Mouse (Mus musculus) layer of hippocampus, adult 2 months (tissue): ENCODE measurements at regions not wholly inside any gene's neighbourhood (a gene's known extent, or its start where the extent isn't known, plus 50 kb on each side); places are given as distances from the start of the nearest gene placed in this dataset.
"Not testable (repeated sequence)": the region's sequence is repeated elsewhere in the genome, so short reads cannot be mapped to it uniquely, and the experiment has no call there.

ENCODE experiments used
- DNase-seq, 2 experiments: peaks; one replicate each; pipeline ENCODE4 v3.0.0; 2022; ENCODE audit warnings: low spot score in 2 of 2
- H3K27ac ChIP-seq: fragments of 200-600 bp; 2 replicates; pipeline ENCODE4 v1.8.1; 2022
- H3K4me3 ChIP-seq: fragments of 200-600 bp; 2 replicates; pipeline ENCODE4 v1.8.1; 2022; ENCODE audit warnings: mild to moderate bottlenecking
- CTCF ChIP-seq: fragments of 200-600 bp; conservative IDR thresholded peaks from 2 replicates; pipeline ENCODE4 v1.8.1; 2022; ENCODE audit warnings: antibody characterized with exemption, mild to moderate bottlenecking, moderate library complexity

- H3K27ac ChIP-seq = no peak overlapping the region
- DNase-seq = no peak
- no peak for TF ChIP-seq CTCF
- no peak overlapping the region for H3K4me3 ChIP-seq
These were observed 124.1 kb upstream of the Gm5150 start for GRCm38 (mm10) chr3:16130385-16130784.

- DNase-seq, H3K4me3 ChIP-seq, H3K27ac ChIP-seq: not testable (repeated sequence)
These were observed 119.2 kb upstream of the Gm5150 start for GRCm38 (mm10) chr3:16125346-16125915.

- Histone ChIP-seq H3K27ac (no peak overlapping the region), H3K4me3 (no peak overlapping the region)
- no peak for TF ChIP-seq CTCF
- DNase-seq = no peak
These were observed 109.7 kb upstream of the Gm5150 start for GRCm38 (mm10) chr3:16115944-16116343.

DNA sequence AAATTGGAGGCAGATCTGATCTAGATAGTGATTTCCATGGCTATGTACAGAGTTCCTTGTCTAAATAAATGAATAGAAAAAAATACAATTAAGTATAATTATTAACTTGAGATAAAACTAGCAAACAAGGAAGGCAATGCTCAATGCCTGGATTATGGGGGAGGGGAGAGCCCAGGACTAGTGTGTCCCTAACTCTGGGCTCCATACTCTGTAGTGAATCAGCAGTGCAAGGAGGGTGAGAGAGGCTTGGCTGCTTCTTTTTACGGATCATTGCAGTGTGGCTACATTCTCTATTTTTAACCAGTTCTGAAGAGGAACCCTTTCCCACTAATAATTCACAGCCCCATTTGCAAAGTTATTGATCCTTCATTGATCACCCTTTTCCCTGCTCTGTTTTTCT lies 101.3 kb upstream of the Gm5150 start:
- TF ChIP-seq CTCF = no peak
- H3K4me3 ChIP-seq = no peak overlapping the region
- H3K27ac ChIP-seq = no peak overlapping the region
- DNase-seq = no peak

- Histone ChIP-seq H3K27ac (no peak overlapping the region), H3K4me3 (no peak overlapping the region)
- no peak for DNase-seq
- TF ChIP-seq CTCF = peak; percentile 24; the same call in 1 of the 2 replicates
These were observed 98.8 kb upstream of the Gm5150 start for GRCm38 (mm10) chr3:16105080-16105479.

DNA sequence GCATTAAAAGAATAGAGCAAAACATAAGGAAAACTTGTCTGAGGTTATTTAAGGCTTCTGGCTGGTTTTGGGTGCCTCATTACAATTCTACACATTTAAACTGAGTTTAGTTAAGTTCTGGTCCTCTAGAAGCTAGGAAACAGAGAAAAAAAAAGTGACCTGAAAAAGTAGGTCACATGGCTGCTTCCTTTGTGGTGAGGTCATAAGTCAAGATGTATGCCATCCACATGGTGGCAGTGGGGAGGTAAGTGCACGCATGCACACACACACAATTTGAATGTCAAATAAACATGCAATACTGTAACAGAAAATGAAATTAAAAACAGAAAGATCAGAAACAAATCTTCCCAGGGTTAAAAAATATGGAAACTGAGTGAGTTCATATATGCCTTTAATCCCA lies 96.9 kb upstream of the Gm5150 start:
- DNase-seq = no peak
- no peak for TF ChIP-seq CTCF
- H3K4me3 ChIP-seq = no peak overlapping the region

GRCm38 (mm10) chr3:16086550-16086949 lies 80.3 kb upstream of the Gm5150 start:
- TF ChIP-seq CTCF = peak; percentile 58
- no peak for DNase-seq
- Histone ChIP-seq H3K4me3 (no peak overlapping the region), H3K27ac (no peak overlapping the region)

More for the DNA sequence above, 96.9 kb upstream of the Gm5150 start:
- H3K27ac ChIP-seq = no peak overlapping the region

GRCm38 (mm10) chr3:16085288-16085687 lies 79.1 kb upstream of the Gm5150 start:
- no peak for DNase-seq
- no peak for TF ChIP-seq CTCF
- H3K27ac ChIP-seq = no peak overlapping the region
- H3K4me3 ChIP-seq = no peak overlapping the region

DNA sequence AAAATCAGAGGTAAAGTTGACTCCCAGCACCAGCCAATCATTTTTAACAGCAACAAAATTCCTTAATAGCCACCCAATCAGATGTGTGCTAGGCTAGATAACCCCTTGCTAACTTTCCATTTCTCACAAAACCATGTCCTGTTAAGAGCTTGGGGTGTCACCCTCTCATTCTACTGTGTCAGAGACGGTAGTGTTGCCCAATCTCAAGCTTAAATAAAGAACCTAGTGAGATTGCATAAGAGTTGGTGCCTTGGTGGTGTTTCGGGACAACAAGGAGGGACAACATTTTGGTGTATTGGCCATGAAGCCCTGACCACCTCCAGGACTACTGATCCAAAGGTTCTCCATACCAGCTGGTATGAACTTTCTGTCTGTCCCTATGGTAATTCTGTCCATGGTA lies 72.9 kb upstream of the Gm5150 start:
- no peak for DNase-seq
- Histone ChIP-seq H3K27ac (no peak overlapping the region), H3K4me3 (no peak overlapping the region)
- TF ChIP-seq CTCF = no peak

DNA sequence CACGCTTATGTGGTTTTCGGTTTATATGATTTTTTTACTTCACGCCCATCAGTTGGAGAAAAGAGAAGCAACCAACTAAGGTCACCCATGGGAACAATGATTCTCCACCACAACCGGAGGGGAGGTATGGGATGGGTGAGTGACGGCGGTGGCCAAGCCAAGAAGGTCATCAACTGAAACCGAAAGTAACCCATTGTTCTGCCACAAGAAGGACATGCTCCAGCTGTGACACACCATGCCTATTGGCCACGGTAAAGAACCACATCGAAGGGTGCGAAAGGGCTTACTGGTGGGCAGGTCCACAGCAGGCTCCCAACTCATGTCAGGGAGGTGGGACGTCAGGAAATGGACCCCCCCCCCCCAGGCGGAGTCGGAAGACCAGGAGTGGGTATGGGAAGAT lies 65.7 kb upstream of the Gm5150 start:
- H3K27ac ChIP-seq = no peak overlapping the region
- no peak for TF ChIP-seq CTCF
- no peak for DNase-seq
- no peak overlapping the region for H3K4me3 ChIP-seq

DNA sequence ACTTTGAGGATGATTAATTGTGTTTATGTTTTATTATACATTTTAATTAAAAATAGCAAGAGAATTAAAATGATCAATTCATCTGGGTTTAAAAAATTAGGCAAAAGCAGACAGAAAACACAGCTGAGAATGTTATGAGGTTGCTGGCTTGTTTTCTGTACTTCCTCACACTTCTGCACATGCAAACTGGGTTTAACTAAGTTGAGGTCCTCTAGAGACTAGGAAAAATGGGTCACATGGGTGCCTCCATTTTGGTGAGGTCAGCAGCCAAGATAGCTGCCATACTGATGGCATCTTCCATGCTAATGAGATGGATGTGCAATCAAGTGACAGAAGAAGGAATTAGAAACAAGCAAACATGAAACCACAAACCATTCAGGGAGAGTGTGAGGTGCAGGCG lies 64.7 kb upstream of the Gm5150 start:
- no peak for TF ChIP-seq CTCF
- no peak overlapping the region for H3K27ac ChIP-seq
- no peak overlapping the region for H3K4me3 ChIP-seq
- no peak for DNase-seq

DNA sequence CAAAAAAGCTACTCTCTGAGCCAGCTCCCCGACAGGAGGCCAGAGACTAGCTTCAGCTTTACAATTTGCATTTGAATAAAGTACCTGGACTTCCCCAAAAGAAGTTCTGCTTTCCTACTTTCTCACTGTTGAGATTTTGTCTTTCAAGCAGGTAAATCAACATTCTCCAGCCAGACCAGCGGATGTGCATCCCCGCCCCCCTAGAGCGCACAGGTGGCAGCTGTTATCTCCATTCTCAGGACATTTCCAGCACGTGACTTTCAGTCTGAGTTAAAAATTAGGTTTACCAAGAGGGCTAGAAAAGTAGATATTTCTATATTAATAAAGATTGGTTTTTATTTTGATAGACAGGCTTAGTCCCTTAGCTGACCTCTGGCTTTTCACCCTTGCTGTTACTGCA lies 51.5 kb upstream of the Gm5150 start:
- not testable (repeated sequence) for H3K4me3 ChIP-seq, DNase-seq, H3K27ac ChIP-seq
